Mouse (Mus musculus) gastrocnemius, postnatal 36 days (tissue): Measurements from ENCODE around the gene Efhc2. TPM values are rescaled to one million over a fixed set of nuclear protein-coding genes. Genes with fewer than 3 reads are reported as not detected.

ENCODE experiments used
- DNase-seq, 2 experiments: peaks; one replicate each; pipeline ENCODE4 v3.0.0; 2022
- intact Hi-C: fragments of 180-260 bp; cut with DNase I; formaldehyde crosslinking; loops from one replicate; pipeline ENCODE4 v1.15.1; 2025
- long read RNA-seq, 2 experiments: library from polyadenylated mRNA; stranded (forward); transcript quantifications; one replicate each; pipeline ENCODE4 v2.0.0; 2021
- total RNA-seq, 2 experiments: library from RNA; stranded (reverse); gene quantifications; 2 replicates each; pipeline ENCODE4 v1.2.3; 2021

The Efhc2 gene
- under 1 TPM; 0.15 to 0.20 TPM for total RNA-seq
- long read RNA-seq, experiment 1: 0 reads
- long read RNA-seq, experiment 2, partial matches to known transcripts: 1 of 1 reads
- long read RNA-seq, experiment 2, other reads (novel, unspliced or antisense): 0 of 1 reads

DNA sequence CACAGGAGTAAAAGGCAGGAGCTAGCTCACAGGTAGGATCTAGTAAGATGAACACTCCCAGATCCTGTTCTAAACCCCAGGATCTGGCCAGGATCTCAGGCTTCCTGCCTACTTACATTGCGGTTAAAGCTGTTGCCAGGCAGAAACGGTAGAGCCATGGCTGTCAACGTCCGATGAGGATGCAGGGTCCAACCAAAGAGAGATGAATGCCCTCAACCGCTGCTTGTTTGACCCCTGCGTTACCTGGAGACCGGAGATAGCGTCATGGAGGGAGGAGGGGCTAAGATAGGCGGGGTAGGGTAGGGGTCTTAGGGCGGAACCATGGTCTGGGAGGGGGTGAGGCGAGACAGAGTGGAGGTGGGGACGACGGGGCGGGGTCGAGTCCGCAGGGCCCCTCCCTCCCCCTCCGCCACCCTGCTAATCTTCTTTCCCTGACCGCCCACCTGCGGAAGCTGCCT is at the start of gene Efhc2:
Gene Efhc2 (minus strand): TSS at position 243 of the 458 bp plus-strand sequence.
- intact Hi-C loops: no loop called here
- no peak for DNase-seq

GRCm38 (mm10) chrX:17365114-17365513 is 45.9 kb upstream of the Efhc2 start:
- no peak for DNase-seq
- intact Hi-C loops: no loop called here

DNA sequence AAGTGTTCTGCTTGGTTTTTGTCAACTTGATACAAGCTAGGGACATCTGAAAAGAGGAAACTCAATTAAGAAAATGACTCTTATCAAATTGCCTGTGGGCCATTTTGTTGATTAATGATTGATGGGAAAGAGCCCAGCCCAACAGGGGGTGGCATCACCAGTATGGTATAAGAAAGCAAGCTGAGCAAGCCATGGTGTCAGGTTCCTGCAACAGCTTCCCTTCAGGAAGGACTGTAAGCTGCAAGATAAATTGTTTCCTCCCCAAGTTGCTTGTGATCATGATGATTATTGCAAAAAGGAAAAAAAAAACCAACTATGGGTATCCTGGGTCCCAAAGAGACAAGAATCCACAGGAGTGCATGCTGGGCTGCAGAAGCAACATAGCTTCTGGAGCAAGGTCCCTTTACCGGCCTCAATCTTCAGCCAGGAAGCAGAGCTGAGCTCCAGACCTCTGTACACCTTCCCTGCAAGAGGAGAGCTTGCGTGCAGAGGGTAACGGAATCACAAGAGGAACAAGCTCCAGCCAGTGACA is 18.8 kb downstream of the Efhc2 start:
- DNase-seq: no peak
- intact Hi-C loops: no loop called here

DNA sequence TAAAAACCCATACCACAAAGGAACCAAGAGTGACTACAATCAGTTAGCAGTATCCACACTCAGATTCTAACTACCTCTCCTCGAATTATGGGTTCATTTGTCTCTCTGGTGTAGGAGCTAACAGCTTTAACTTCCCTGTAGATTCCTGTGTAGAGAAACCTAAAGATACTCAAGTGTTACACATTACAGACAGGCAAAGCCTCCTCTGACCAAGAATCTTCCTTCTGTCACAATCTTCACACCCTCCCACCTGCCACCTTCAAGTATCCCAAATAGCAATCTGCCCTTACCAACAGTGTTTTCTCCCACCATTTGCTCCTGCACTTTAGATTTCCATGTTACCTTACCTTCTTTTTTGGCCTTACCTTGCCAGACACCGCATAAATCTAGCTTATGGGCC is 35.3 kb downstream of the Efhc2 start:
- intact Hi-C loops: no loop called here
- no peak for DNase-seq

GRCm38 (mm10) chrX:17225141-17225540 is 94.0 kb downstream of the Efhc2 start:
- DNase-seq: no peak
- intact Hi-C loops: no loop called here

- intact Hi-C loops: no loop called here
- no peak for DNase-seq
These were observed 101.7 kb downstream of the Efhc2 start for GRCm38 (mm10) chrX:17217451-17217850.

GRCm38 (mm10) chrX:17213515-17213914 is 105.7 kb downstream of the Efhc2 start:
- intact Hi-C loops: no loop called here
- no peak for DNase-seq

DNA sequence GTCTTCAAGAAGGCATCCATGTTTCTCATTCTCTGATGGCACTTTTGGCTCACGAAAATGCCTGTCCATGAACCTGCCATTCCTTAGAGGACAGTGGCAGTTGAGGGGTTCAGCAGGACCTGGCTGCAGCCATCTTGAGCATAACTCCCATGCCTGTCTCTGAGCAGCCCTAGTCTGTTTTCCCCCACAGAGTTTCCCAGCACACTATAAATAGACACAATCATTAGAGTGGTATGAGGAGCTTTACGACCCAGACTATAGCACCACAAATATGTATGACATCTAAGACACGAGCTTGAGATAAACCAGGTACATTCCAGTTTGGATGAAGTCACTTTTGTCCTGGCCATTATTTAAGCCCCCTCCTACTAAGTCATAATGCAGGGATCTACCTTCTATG is 143.4 kb downstream of the Efhc2 start:
- DNase-seq: no peak
- intact Hi-C loops: no loop called here

- intact Hi-C loops: no loop called here
- no peak for DNase-seq
These were observed 153.5 kb downstream of the Efhc2 start for GRCm38 (mm10) chrX:17165638-17166037.
